Mouse (Mus musculus): Measurements from ENCODE around the gene Tex22. TPM values are rescaled to one million over a fixed set of nuclear protein-coding genes. Genes with fewer than 3 reads are reported as not detected.

Gene Tex22
- polyA plus RNA-seq, 1 experiment from 2014 or later = not detected

- no peak for TF ChIP-seq CTCF (IDR thresholded peaks at IDR 0.05)
- CTCF ChIA-PET = interaction anchor here (0.8 to 1.5 kb wide), 6 partner anchors 20 to 103 kb away, joined by 3 to 5 read pairs (median 4); partner anchors contain the start of gene Tex22
- no peaks in the 10 kb centered on the region for H3K27me3 ChIP-seq
- POLR2A ChIA-PET = no interaction called here
- in situ Hi-C loops (cut with MboI; ENCODE audit: low pct_unique_long_range_greater_than_20kb) = no loop called here
- DNase-seq (ENCODE audit: low read depth, low spot score) (no peak), ATAC-seq (no peak)
Observed at GRCm38 (mm10) chr12:113051628-113052403, 22.5 kb upstream of the Tex22 start.

GRCm38 (mm10) chr12:113056089-113056488 lies 18.2 kb upstream of the Tex22 start:
- CTCF ChIA-PET = interaction anchor here (0.9 to 2.5 kb wide), 2 partner anchors 18 to 51 kb away, joined by 4 to 7 read pairs; partner anchors contain the start of gene Tex22
- ATAC-seq = no peak

GRCm38 (mm10) chr12:113060178-113060577 lies 14.1 kb upstream of the Tex22 start:
- H3K27me3 ChIP-seq = no peaks in the 10 kb centered on the region
- CTCF ChIA-PET = interaction anchor here (1.7 kb wide), 1 partner anchor 54 kb away, joined by 4 read pairs; no protein-coding TSS in a partner anchor
- DNase-seq (ENCODE audit: low read depth, low spot score) (no peak), ATAC-seq (no peak)
- POLR2A ChIA-PET = interaction anchor here (1.2 kb wide), 1 partner anchor 11 kb away, joined by 5 read pairs; no protein-coding TSS in a partner anchor
- TF ChIP-seq CTCF (IDR thresholded peaks at IDR 0.05) = no peak
- in situ Hi-C loops (cut with MboI; ENCODE audit: low pct_unique_long_range_greater_than_20kb) = no loop called here

More at GRCm38 (mm10) chr12:113056089-113056488, 18.2 kb upstream of the Tex22 start:
- no peaks in the 10 kb centered on the region for H3K27me3 ChIP-seq
- in situ Hi-C loops (cut with MboI; ENCODE audit: low pct_unique_long_range_greater_than_20kb) = no loop called here
- no peak for DNase-seq (ENCODE audit: low read depth, low spot score)
- POLR2A ChIA-PET = interaction anchor here (1.3 kb wide), 1 partner anchor 30 kb away, joined by 3 read pairs; no protein-coding TSS in a partner anchor
- no peak for TF ChIP-seq CTCF (IDR thresholded peaks at IDR 0.05)

- no peak for DNase-seq (ENCODE audit: low read depth, low spot score)
- ChIA-PET CTCF (interaction anchor here (1.3 to 2.2 kb wide), 2 partner anchors 13 to 57 kb away, joined by 4 read pairs; partner anchors contain the start of gene Tex22), POLR2A (no interaction called here)
- no peaks in the 10 kb centered on the region for H3K27me3 ChIP-seq
- in situ Hi-C loops (cut with MboI; ENCODE audit: low pct_unique_long_range_greater_than_20kb) = no loop called here
- ATAC-seq = no peak
- TF ChIP-seq CTCF (IDR thresholded peaks at IDR 0.05) = no peak
Observed at GRCm38 (mm10) chr12:113061606-113062005, 12.7 kb upstream of the Tex22 start.

- TF ChIP-seq CTCF (IDR thresholded peaks at IDR 0.05) = no peak
- CTCF ChIA-PET = interaction anchor here (1.3 to 2.2 kb wide), 2 partner anchors 12 to 57 kb away, joined by 4 read pairs; partner anchors contain the start of gene Tex22
- in situ Hi-C loops (cut with MboI; ENCODE audit: low pct_unique_long_range_greater_than_20kb) = no loop called here
- H3K27me3 ChIP-seq = no peaks in the 10 kb centered on the region
- DNase-seq (ENCODE audit: low read depth, low spot score) (no peak), ATAC-seq (no peak)
- POLR2A ChIA-PET = interaction anchor here (0.5 kb wide), 1 partner anchor 26 kb away, joined by 3 read pairs; no protein-coding TSS in a partner anchor
Observed at GRCm38 (mm10) chr12:113062201-113062600, 12.1 kb upstream of the Tex22 start.

GRCm38 (mm10) chr12:113063700-113064099 lies 10.6 kb upstream of the Tex22 start:
- no peaks in the 10 kb centered on the region for H3K27me3 ChIP-seq
- POLR2A ChIA-PET = no interaction called here
- ATAC-seq (no peak), DNase-seq (ENCODE audit: low read depth, low spot score) (no peak)
- CTCF ChIA-PET = interaction anchor here (0.6 kb wide), 1 partner anchor 11 kb away, joined by 3 read pairs; the partner anchor contains the start of gene Tex22
- no peak for TF ChIP-seq CTCF (IDR thresholded peaks at IDR 0.05)
- in situ Hi-C loops (cut with MboI; ENCODE audit: low pct_unique_long_range_greater_than_20kb) = no loop called here

- no peak for TF ChIP-seq CTCF (IDR thresholded peaks at IDR 0.05)
- ATAC-seq (no peak), DNase-seq (ENCODE audit: low read depth, low spot score) (no peak)
- no peaks in the 10 kb centered on the region for H3K27me3 ChIP-seq
- POLR2A ChIA-PET = no interaction called here
- in situ Hi-C loops (cut with MboI; ENCODE audit: low pct_unique_long_range_greater_than_20kb) = no loop called here
- CTCF ChIA-PET = interaction anchor here (1.8 kb wide), 1 partner anchor 63 kb away, joined by 5 read pairs; no protein-coding TSS in a partner anchor
Observed at GRCm38 (mm10) chr12:113068002-113068401, 6.3 kb upstream of the Tex22 start.

- in situ Hi-C loops (cut with MboI; ENCODE audit: low pct_unique_long_range_greater_than_20kb) = no loop called here
- H3K27me3 ChIP-seq = no peaks in the 10 kb centered on the region
- DNase-seq (ENCODE audit: low read depth, low spot score) (no peak), ATAC-seq (no peak)
- CTCF ChIA-PET = no interaction called here
- POLR2A ChIA-PET = no interaction called here
- no peak for TF ChIP-seq CTCF (IDR thresholded peaks at IDR 0.05)
Observed at GRCm38 (mm10) chr12:113069389-113069788, 4.9 kb upstream of the Tex22 start.

GRCm38 (mm10) chr12:113071321-113071720 lies 3.0 kb upstream of the Tex22 start:
- ChIA-PET CTCF (interaction anchor here (0.9 to 1.4 kb wide), 4 partner anchors 13 to 68 kb away, joined by 3 to 4 read pairs (median 4); no protein-coding TSS in a partner anchor), POLR2A (interaction anchor here (1.5 kb wide), 1 partner anchor 12 kb away, joined by 5 read pairs; no protein-coding TSS in a partner anchor)
- no peak for TF ChIP-seq CTCF (IDR thresholded peaks at IDR 0.05)
- DNase-seq (ENCODE audit: low read depth, low spot score) (no peak), ATAC-seq (no peak)
- no peaks in the 10 kb centered on the region for H3K27me3 ChIP-seq
- in situ Hi-C loops (cut with MboI; ENCODE audit: low pct_unique_long_range_greater_than_20kb) = no loop called here

GRCm38 (mm10) chr12:113071827-113072226 lies 2.5 kb upstream of the Tex22 start:
- ChIA-PET CTCF (interaction anchor here (1.1 to 1.4 kb wide), 4 partner anchors 20 to 69 kb away, joined by 3 to 4 read pairs (median 4); no protein-coding TSS in a partner anchor), POLR2A (interaction anchor here (1.5 kb wide), 1 partner anchor 12 kb away, joined by 5 read pairs; no protein-coding TSS in a partner anchor)
- DNase-seq (ENCODE audit: low read depth, low spot score) (no peak), ATAC-seq (no peak)
- in situ Hi-C loops (cut with MboI; ENCODE audit: low pct_unique_long_range_greater_than_20kb) = no loop called here
- no peak for TF ChIP-seq CTCF (IDR thresholded peaks at IDR 0.05)
- H3K27me3 ChIP-seq = no peaks in the 10 kb centered on the region
